Mouse (Mus musculus) limb, embryonic 15.5 days (tissue): ENCODE measurements around the gene Ptprn2. TPM values are rescaled to one million over a fixed set of nuclear protein-coding genes. Genes with fewer than 3 reads are reported as not detected.

Experiments used
- ATAC-seq: fragments of 200-750 bp; cut with Nextera tagmentation; 2 replicates; pipeline ENCODE4 v1.8.0; 2017; ENCODE audit warnings: low read depth, moderate TSS enrichment; ENCODE audit not compliant: insufficient number of reproducible peaks, low FRiP score, low TSS enrichment
- H3K27ac ChIP-seq: fragments of 300-500 bp; sonication (generic); 2 replicates; pipeline ENCODE4 v1.5.1; 2015; ENCODE audit warnings: moderate library complexity, mild to moderate bottlenecking, inconsistent platforms
- H3K27me3 ChIP-seq: fragments of 300-500 bp; sonication (generic); 2 replicates; pipeline ENCODE4 v1.6.1; 2015; ENCODE audit warnings: inconsistent platforms
- H3K36me3 ChIP-seq: fragments of 300-500 bp; sonication (generic); 2 replicates; pipeline ENCODE4 v1.6.1; 2015; ENCODE audit warnings: inconsistent platforms
- H3K4me1 ChIP-seq: fragments of 300-500 bp; sonication (generic); 2 replicates; pipeline ENCODE4 v1.6.1; 2015; ENCODE audit warnings: inconsistent platforms
- H3K4me2 ChIP-seq: fragments of 300-500 bp; sonication (generic); 2 replicates; pipeline ENCODE4 v1.6.1; 2015; ENCODE audit warnings: mild to moderate bottlenecking, inconsistent platforms
- H3K4me3 ChIP-seq: fragments of 300-500 bp; sonication (generic); 2 replicates; pipeline ENCODE4 v1.5.1; 2015; ENCODE audit warnings: mild to moderate bottlenecking, inconsistent platforms
- H3K9ac ChIP-seq: fragments of 300-500 bp; sonication (generic); 2 replicates; pipeline ENCODE4 v1.6.1; 2015; ENCODE audit warnings: inconsistent platforms
- H3K9me3 ChIP-seq: fragments of 300-500 bp; sonication (generic); 2 replicates; pipeline ENCODE4 v1.6.1; 2016; ENCODE audit warnings: inconsistent platforms
- WGBS: fragments of 180-500 bp; shearing (Covaris S2); methylation state at CpG from one replicate; pipeline ENCODE4 v1.1.7; 2015; 5-methylcytosine and 5-hydroxymethylcytosine counted together
- polyA plus RNA-seq: library from polyadenylated mRNA; unstranded; fragments of >200 nt; fragmentation: Nextera tagmentation; extraction: Ambion mirVana; gene quantifications from 2 replicates; pipeline ENCODE4 v1.2.1, GENCODE M21; 2015

Ptprn2 gene
- polyA plus RNA-seq, 1 experiment from 2014 or later: 0.15 TPM

DNA sequence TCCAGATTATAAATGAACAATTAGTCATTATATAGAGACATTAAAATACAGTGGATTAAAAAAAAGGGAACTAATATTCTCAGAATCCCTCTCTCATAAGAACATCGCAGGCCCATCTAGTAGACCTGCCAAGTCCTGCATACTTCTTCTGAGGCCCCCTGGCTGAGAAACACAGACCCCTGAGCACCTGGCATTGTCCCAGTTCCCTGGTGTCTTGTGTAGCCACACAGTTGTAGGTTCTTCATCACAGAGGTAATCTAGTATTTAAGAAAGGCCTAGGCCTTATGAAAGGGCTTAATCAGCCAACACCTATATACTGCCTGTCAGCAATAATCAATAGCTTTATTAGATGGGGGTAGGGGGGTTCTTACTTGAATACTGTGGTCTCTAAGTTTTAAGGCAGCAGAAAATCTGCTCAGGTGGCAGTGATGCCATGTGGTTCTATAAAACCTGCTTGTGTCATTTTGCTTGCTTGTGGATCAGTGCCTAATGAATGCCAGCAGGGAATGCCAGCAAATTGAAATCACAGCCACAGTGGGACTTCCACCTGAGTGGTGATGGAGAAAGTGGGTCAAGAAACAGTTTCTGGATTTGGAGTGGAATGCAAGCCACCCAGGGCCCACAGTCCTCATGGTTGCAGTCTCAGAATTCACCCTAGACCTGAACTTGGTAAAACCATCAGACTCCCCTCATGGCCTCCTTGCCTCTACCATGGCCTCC, 388.5 kb downstream of the Ptprn2 start:
- WGBS: 70% methylated on average over 1 of the region's 1 CpGs

DNA sequence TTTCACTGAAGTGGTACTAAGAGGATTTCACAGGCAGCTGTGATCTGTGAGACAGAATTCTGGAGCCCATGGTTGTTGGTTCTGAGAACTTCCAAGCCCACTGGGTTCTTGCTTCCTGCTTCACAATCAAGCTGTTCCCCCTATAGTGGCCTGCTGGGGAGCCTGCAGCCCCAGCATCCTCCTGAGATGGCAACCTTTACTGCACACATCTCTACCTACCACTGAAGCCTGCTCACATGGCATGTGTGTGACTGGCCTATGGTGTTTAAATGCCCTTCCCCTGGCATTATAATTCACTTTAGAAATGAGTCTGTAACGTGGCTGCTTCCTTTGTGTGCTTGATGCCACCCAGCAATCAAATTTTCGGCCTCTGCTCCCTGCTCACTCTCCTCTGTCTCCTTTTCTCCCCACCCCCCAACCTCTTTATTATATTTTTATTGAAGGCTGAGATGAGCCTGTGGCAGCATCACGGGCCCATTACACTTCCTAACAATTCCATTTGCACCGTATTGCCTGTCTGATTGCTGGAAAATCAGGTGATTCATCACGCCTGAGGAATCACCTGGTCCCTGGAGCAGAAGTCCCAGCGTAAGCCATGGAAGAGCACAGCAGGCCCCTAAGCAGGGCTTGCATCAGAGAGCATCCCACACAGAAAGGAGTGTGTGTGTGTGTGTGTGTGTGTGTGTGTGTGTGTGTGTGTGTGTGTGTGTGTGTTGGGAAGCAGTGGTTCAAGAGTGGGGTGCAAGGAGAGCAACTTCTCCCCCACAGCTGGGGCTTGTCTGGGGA, 402.2 kb downstream of the Ptprn2 start:
- Histone ChIP-seq H3K27me3 (no peaks in the 10 kb centered on the region), H3K4me1 (no peaks in the 10 kb centered on the region), H3K36me3 (no peaks in the 10 kb centered on the region), H3K4me3 (no peak overlapping the region), H3K4me2 (no peak overlapping the region), H3K27ac (no peak overlapping the region), H3K9ac (no peak overlapping the region), H3K9me3 (no peaks in the 10 kb centered on the region)
- WGBS: 73% methylated on average over 6 of the region's 6 CpGs
- no peak for ATAC-seq

More for the DNA sequence above, 388.5 kb downstream of the Ptprn2 start:
- no peak overlapping the region for H3K9ac ChIP-seq
- H3K27me3 ChIP-seq: no peaks in the 10 kb centered on the region
- no peak for ATAC-seq
- H3K4me3 ChIP-seq: no peak overlapping the region
- H3K9me3 ChIP-seq: no peaks in the 10 kb centered on the region
- no peaks in the 10 kb centered on the region for H3K36me3 ChIP-seq
- no peak overlapping the region for H3K4me2 ChIP-seq
- no peaks in the 10 kb centered on the region for H3K4me1 ChIP-seq
- H3K27ac ChIP-seq: no peak overlapping the region

DNA sequence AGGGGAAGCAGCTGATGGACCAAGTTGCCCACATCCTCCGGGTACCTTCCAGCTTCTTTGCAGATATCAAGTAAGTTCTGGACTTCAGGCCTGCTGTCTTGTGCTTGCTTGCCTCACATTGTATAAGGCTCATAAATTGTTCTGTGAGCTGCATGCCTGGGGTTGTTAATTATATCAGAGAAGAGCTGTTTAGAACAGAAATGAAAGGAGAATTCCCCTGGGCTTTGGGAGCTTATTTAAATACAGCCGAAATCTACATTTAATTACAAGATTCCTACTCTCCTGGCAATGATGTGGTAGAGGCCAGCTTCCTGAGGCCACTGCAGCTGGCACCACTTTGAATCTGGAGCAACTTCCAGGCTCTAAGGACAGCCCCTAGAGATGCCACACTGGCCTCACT, 403.3 kb downstream of the Ptprn2 start:
- H3K36me3 ChIP-seq: no peaks in the 10 kb centered on the region
- no peak overlapping the region for H3K9ac ChIP-seq
- no peak overlapping the region for H3K4me3 ChIP-seq
- H3K9me3 ChIP-seq: no peaks in the 10 kb centered on the region
- no peaks in the 10 kb centered on the region for H3K4me1 ChIP-seq
- no peak overlapping the region for H3K27ac ChIP-seq
- WGBS: 48% methylated on average over 2 of the region's 2 CpGs
- no peaks in the 10 kb centered on the region for H3K27me3 ChIP-seq
- no peak overlapping the region for H3K4me2 ChIP-seq
- ATAC-seq: no peak

DNA sequence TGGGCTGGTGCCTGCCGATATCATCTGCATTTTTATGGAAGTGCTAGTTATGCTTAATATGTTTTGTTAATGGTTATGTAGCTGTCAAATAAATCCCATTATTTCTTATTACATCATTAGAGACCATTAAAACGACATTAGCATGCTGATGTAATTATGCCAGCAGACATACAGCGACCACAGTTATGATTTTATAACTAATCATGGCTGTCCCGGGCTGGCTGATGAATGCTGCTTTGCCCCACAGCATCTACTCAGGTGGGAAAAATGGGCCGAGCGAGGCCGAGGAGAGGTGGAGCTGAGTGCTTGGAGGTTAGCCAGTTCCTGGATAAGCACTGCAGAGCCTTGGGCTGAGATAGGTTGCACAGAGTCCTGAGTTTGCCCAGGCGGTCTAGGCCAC, 407.1 kb downstream of the Ptprn2 start:
- WGBS: 62% methylated on average over 8 of the region's 8 CpGs
- no peak for ATAC-seq
- no peak overlapping the region for H3K9ac ChIP-seq
- no peak overlapping the region for H3K4me2 ChIP-seq
- no peaks in the 10 kb centered on the region for H3K9me3 ChIP-seq
- no peaks in the 10 kb centered on the region for H3K36me3 ChIP-seq
- H3K4me1 ChIP-seq: no peaks in the 10 kb centered on the region
- H3K27ac ChIP-seq: no peak overlapping the region
- no peaks in the 10 kb centered on the region for H3K27me3 ChIP-seq
- no peak overlapping the region for H3K4me3 ChIP-seq

DNA sequence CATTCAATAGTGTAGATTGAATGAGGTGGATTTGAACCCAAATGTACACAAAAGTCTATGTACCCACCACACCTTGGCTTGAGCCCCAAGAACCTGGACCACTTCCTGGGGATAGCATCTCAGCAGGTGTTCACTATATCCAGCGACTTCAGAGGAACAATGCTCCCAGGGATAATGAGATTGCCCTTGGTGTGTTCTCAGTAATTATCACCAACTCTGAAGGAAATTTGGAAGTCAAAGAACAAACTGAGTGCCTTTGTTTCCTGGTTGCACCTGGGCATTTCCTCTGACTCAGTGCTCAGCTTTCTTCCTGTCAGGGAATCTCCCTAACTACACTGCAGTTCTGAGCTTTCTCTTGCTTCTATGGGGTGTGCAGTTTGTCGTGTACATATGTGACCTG, 411.1 kb downstream of the Ptprn2 start:
- no peak overlapping the region for H3K4me2 ChIP-seq
- no peaks in the 10 kb centered on the region for H3K9me3 ChIP-seq
- no peaks in the 10 kb centered on the region for H3K36me3 ChIP-seq
- no peaks in the 10 kb centered on the region for H3K27me3 ChIP-seq
- no peaks in the 10 kb centered on the region for H3K4me1 ChIP-seq
- no peak for ATAC-seq
- WGBS: 57% methylated on average over 2 of the region's 2 CpGs
- H3K9ac ChIP-seq: no peak overlapping the region
- no peak overlapping the region for H3K27ac ChIP-seq
- H3K4me3 ChIP-seq: no peak overlapping the region

DNA sequence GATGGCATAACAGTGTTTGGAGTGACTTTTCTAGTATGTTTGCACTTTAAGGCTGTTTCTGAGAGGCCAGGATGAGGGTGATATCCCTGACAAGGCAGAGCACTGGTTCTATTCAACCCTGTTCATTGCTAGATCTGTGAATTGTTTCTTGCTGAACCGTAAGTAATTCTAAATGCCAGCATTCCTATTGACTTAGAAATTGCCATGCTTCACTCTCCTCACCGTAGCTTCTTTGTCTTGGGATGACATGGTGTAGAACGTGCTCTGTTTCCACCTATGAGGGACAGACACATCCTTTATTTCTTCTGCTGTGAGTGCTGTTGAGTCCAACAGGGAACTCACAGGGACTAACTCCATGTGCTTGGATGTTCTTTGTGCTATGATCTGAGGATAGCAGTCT, 416.3 kb downstream of the Ptprn2 start:
- 88% methylated on average over 3 of the region's 3 CpGs for WGBS
- no peak for ATAC-seq

DNA sequence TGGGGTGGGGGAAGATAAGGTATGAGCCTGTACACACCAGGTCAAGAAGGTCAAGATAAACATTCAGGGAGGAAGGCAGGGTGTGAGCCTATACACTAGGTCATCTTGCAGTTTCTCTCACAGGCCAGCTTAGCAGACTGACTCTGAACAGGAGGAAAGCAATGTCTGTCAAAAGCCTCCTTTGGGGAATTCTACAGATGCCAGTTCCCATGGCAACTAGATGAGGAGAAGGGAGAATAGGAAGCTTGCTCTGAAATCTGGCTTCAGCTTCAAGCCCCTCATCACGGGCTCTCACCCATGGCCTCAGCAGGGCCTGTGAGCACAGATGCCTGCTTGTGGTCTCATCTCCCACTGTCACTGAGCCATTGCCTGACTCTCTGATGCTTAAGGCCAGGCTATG, 421.9 kb downstream of the Ptprn2 start:
- Histone ChIP-seq H3K9me3 (no peaks in the 10 kb centered on the region), H3K27ac (no peak overlapping the region), H3K36me3 (no peaks in the 10 kb centered on the region), H3K4me3 (no peak overlapping the region), H3K27me3 (no peaks in the 10 kb centered on the region), H3K9ac (no peak overlapping the region), H3K4me1 (no peaks in the 10 kb centered on the region), H3K4me2 (no peak overlapping the region)
- 48% methylated on average over 1 of the region's 1 CpGs for WGBS
- ATAC-seq: no peak

More for the DNA sequence above, 416.3 kb downstream of the Ptprn2 start:
- H3K9ac ChIP-seq: no peak overlapping the region
- no peaks in the 10 kb centered on the region for H3K9me3 ChIP-seq
- no peak overlapping the region for H3K27ac ChIP-seq
- H3K36me3 ChIP-seq: no peaks in the 10 kb centered on the region
- no peaks in the 10 kb centered on the region for H3K27me3 ChIP-seq
- no peak overlapping the region for H3K4me3 ChIP-seq
- H3K4me1 ChIP-seq: no peaks in the 10 kb centered on the region
- no peak overlapping the region for H3K4me2 ChIP-seq

DNA sequence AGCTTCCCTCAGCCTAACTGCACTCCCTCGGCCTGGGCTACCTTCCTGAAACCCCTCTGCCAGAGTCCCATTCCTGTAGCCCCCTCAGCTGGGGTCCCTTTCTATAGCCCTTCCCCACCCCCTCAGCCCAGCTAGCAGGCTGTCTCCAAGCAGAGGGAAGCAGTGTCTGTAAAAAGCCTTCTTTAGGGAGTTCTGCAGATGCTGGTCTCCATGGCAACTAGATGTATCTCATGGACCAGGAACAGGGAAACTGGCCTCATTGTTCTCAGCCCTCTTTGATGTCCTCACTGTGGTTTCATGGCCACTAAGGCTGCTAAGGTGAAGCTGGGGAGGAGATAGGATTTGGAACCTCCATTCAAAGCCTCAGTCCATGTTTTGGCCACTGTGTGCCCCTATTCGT, 423.1 kb downstream of the Ptprn2 start:
- 79% methylated on average over 2 of the region's 2 CpGs for WGBS
- no peaks in the 10 kb centered on the region for H3K4me1 ChIP-seq
- H3K4me2 ChIP-seq: no peak overlapping the region
- H3K36me3 ChIP-seq: no peaks in the 10 kb centered on the region
- no peak overlapping the region for H3K9ac ChIP-seq
- no peak overlapping the region for H3K4me3 ChIP-seq
- ATAC-seq: no peak
- no peaks in the 10 kb centered on the region for H3K27me3 ChIP-seq
- no peaks in the 10 kb centered on the region for H3K9me3 ChIP-seq
- H3K27ac ChIP-seq: no peak overlapping the region

DNA sequence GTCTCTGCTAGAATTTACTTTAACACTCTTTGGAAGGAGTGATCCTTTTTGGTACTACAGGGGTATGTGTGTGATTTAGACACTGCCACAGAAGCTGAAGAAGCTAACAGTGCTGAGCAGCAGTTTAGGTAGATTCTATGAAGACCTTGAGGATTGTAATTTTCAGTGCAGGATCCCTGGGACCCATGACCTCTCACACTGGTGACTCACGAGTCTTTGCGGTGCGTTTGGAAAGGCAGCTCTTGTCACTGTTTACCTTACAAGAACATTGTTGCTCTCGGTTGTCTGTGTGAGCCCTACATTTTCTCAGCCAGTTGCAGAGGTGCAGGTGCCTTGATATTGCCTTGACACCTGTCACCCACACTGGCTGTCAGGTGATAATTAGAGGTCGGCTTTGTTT, 431.3 kb downstream of the Ptprn2 start:
- Histone ChIP-seq H3K4me3 (no peak overlapping the region), H3K4me2 (no peak overlapping the region), H3K4me1 (no peaks in the 10 kb centered on the region), H3K9me3 (no peaks in the 10 kb centered on the region), H3K27me3 (no peaks in the 10 kb centered on the region), H3K27ac (no peak overlapping the region), H3K36me3 (no peaks in the 10 kb centered on the region), H3K9ac (no peak overlapping the region)
- 72% methylated on average over 5 of the region's 5 CpGs for WGBS
- ATAC-seq: no peak

DNA sequence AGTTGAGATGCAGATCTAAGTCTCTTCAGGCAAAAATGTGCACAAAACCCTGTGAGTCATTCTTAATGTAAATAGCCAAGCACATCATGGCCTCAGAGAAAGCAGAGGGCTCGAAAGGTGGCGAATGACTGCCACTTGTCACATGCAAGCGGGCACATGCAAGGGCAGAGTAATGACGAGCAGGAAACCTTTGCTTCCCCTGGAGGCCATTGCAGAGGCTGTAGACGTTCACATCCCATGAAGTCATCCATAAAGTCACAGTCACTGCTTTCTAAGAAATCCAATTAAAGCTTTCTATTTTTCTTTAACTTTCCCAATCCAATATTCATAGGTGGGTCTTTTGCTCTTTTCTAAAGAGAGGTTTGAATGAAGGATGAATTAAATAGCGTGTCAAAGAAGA, 433.7 kb downstream of the Ptprn2 start:
- ATAC-seq: no peak
- H3K9me3 ChIP-seq: no peaks in the 10 kb centered on the region
- H3K9ac ChIP-seq: no peak overlapping the region
- H3K27ac ChIP-seq: no peak overlapping the region
- H3K27me3 ChIP-seq: no peaks in the 10 kb centered on the region
- 68% methylated on average over 6 of the region's 6 CpGs for WGBS
- no peaks in the 10 kb centered on the region for H3K36me3 ChIP-seq
- H3K4me3 ChIP-seq: no peak overlapping the region
- no peaks in the 10 kb centered on the region for H3K4me1 ChIP-seq
- no peak overlapping the region for H3K4me2 ChIP-seq

DNA sequence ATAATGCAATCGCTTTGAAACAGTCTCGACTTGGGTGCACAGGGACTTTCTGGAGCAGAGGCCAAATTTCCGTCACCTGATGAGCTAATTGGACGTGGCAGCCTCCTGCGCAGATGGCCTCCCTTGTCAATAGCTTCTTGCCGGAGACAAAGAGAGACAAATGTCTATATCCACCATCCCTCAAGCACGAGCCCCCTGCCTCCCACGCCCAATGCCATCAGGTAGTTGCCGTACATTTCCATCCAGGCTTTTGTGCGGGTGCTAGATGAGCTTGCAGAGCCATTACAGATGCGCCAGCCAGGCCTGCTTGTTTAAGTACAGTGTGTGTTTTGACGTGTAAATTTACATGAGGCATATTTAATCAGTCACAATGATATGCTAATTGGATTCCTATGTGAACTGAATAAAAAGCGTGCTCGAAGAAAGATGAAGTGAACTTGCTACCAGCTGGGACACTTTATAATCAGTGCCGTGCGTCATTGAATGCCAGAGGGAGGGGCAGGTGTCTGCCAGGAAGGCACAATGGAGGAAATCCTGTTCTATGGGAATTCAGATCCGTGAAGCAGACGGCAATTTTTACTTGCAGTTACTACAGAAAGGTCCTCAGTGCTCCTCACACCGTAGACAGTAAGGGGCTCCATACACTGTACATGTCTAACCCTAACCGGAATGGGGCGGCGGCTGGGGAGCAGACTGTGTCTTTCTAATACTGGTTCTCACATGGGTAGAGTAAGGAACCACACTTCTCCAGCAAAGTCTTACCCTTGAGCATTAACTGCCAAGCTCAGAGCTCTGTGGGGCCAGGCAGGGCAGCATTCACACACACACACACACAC, 434.4 kb downstream of the Ptprn2 start:
- H3K27ac ChIP-seq: no peak overlapping the region
- H3K4me3 ChIP-seq: no peak overlapping the region
- ATAC-seq: no peak
- H3K27me3 ChIP-seq: no peaks in the 10 kb centered on the region
- H3K4me2 ChIP-seq: no peak overlapping the region
- no peaks in the 10 kb centered on the region for H3K4me1 ChIP-seq
- WGBS: 80% methylated on average over 22 of the region's 22 CpGs
- no peaks in the 10 kb centered on the region for H3K9me3 ChIP-seq
- no peaks in the 10 kb centered on the region for H3K36me3 ChIP-seq
- no peak overlapping the region for H3K9ac ChIP-seq

DNA sequence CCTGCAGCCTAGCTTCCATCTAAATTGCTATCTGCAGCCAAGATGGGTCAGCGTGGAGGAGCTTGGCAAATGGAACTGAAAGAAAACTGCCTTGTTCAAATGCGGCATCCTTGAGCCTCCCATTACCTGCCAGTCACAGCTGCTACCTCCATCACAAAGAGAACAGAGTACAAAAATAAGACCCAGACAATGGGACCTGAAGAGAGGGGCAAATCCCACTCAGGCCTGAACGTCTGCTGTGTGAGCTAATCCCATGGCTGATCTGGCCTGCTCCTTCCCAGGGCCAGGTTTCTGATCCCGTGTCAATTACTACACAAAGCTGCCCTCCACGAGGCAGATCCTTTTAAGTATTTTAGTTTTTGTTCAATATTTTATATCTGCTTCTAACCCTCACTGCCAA, 441.6 kb downstream of the Ptprn2 start:
- H3K4me2 ChIP-seq: no peak overlapping the region
- H3K4me1 ChIP-seq: no peaks in the 10 kb centered on the region
- no peak overlapping the region for H3K27ac ChIP-seq
- H3K27me3 ChIP-seq: no peaks in the 10 kb centered on the region
- 78% methylated on average over 5 of the region's 5 CpGs for WGBS
- no peaks in the 10 kb centered on the region for H3K36me3 ChIP-seq
- no peaks in the 10 kb centered on the region for H3K9me3 ChIP-seq
- no peak for ATAC-seq
- no peak overlapping the region for H3K9ac ChIP-seq
- no peak overlapping the region for H3K4me3 ChIP-seq
